Mouse (Mus musculus): Measurements from ENCODE around the gene Gm17677. TPM values are rescaled to one million over a fixed set of nuclear protein-coding genes. Genes with fewer than 3 reads are reported as not detected.

The Gm17677 gene
- polyA plus RNA-seq (2015; fragmentation: Illumina TruSeq; extraction: RNeasy Lipid Tissue Mini Kit (QIAGEN cat#74804); ENCODE audit: low read depth, low replicate concordance), result not detected

DNA sequence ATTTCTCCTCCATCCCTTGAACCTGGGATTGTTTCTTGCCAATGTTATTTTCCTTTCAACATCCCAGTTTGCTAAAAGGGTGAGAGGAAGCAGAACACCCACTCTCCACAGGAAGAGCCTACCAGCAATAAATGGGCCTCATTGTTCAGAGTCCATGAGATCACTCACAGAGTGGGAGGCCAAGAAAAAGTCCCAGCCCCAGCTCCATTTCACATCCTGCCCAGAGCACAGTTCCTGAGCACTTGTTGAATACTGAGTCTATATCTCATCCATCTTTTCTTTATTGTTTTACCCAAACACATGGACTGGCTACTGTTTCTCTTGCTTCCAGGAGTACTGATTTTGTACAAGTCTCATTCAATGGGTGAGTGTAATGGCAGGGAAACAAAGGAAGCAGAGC, at the start of gene Gm17677:
Gene Gm17677, plus strand, starts transcription at position 301 of the 400 bp plus-strand sequence.

GRCm38 (mm10) chr9:35778009-35778408, 37.2 kb downstream of the Gm17677 start, which contains the start of gene Gm17727:
Gene Gm17727, minus strand, starts transcription at chr9:35778109.

DNA sequence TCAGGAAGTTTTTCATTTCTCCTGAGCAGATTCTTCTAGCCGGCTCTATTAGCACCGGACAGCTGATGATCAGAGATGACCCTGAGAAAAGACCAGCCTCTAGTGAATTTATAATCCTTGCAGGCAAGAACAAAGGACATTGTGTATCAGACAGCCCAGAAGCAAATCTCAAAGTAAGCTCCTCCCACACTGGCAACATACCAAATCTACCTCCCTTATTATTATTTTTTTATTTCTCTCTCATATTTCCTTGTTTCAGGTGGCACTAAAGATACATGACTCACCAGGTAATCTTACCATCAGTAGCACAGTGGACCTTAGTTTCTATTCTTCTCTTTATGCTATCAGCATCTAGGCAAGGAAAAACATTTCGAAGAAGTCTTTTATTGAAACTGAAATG, 49.2 kb downstream of the Gm17677 start, which contains the start of the genes Gm27235 and D730048I06Rik:
Gene Gm27235, minus strand, starts transcription at position 101 of the 400 bp plus-strand sequence.
Gene D730048I06Rik, minus strand, starts transcription at position 112 of the 400 bp plus-strand sequence.

Other genes starting within 250 kb of the Gm17677 start
- not detected for gene Gm1113, start 222.8 kb upstream of the Gm17677 start, polyA plus RNA-seq (2015; fragmentation: Illumina TruSeq; extraction: RNeasy Lipid Tissue Mini Kit (QIAGEN cat#74804); ENCODE audit: low read depth, low replicate concordance)
- 20.0 TPM for gene Ddx25, start 182.5 kb upstream of the Gm17677 start, polyA plus RNA-seq (2015; fragmentation: Illumina TruSeq; extraction: RNeasy Lipid Tissue Mini Kit (QIAGEN cat#74804); ENCODE audit: low read depth, low replicate concordance)
- gene Pus3, start 182.5 kb upstream of the Gm17677 start, polyA plus RNA-seq (2015; fragmentation: Illumina TruSeq; extraction: RNeasy Lipid Tissue Mini Kit (QIAGEN cat#74804); ENCODE audit: low read depth, low replicate concordance), result 15.1 TPM
- gene Pate2, start 170.8 kb upstream of the Gm17677 start, polyA plus RNA-seq (2015; fragmentation: Illumina TruSeq; extraction: RNeasy Lipid Tissue Mini Kit (QIAGEN cat#74804); ENCODE audit: low read depth, low replicate concordance), result 0.57 TPM
- gene Hyls1, start 170.7 kb upstream of the Gm17677 start, polyA plus RNA-seq (2015; fragmentation: Illumina TruSeq; extraction: RNeasy Lipid Tissue Mini Kit (QIAGEN cat#74804); ENCODE audit: low read depth, low replicate concordance), result 7.3 TPM
- not detected for gene Pate4, start 129.1 kb upstream of the Gm17677 start, polyA plus RNA-seq (2015; fragmentation: Illumina TruSeq; extraction: RNeasy Lipid Tissue Mini Kit (QIAGEN cat#74804); ENCODE audit: low read depth, low replicate concordance)
- not detected for gene Pate3, start 92.8 kb upstream of the Gm17677 start, polyA plus RNA-seq (2015; fragmentation: Illumina TruSeq; extraction: RNeasy Lipid Tissue Mini Kit (QIAGEN cat#74804); ENCODE audit: low read depth, low replicate concordance)
- not detected for gene Pate1, start 53.7 kb upstream of the Gm17677 start, polyA plus RNA-seq (2015; fragmentation: Illumina TruSeq; extraction: RNeasy Lipid Tissue Mini Kit (QIAGEN cat#74804); ENCODE audit: low read depth, low replicate concordance)
- gene Gm17727, start 37.1 kb downstream of the Gm17677 start, polyA plus RNA-seq (2015; fragmentation: Illumina TruSeq; extraction: RNeasy Lipid Tissue Mini Kit (QIAGEN cat#74804); ENCODE audit: low read depth, low replicate concordance), result not detected
- gene Gm27235, start 49.1 kb downstream of the Gm17677 start, polyA plus RNA-seq (2015; fragmentation: Illumina TruSeq; extraction: RNeasy Lipid Tissue Mini Kit (QIAGEN cat#74804); ENCODE audit: low read depth, low replicate concordance), result not detected
- not detected for gene D730048I06Rik, start 49.1 kb downstream of the Gm17677 start, polyA plus RNA-seq (2015; fragmentation: Illumina TruSeq; extraction: RNeasy Lipid Tissue Mini Kit (QIAGEN cat#74804); ENCODE audit: low read depth, low replicate concordance)
- gene 9230110F15Rik, start 103.1 kb downstream of the Gm17677 start, polyA plus RNA-seq (2015; fragmentation: Illumina TruSeq; extraction: RNeasy Lipid Tissue Mini Kit (QIAGEN cat#74804); ENCODE audit: low read depth, low replicate concordance), result not detected
- not detected for gene 9230113P08Rik, start 167.4 kb downstream of the Gm17677 start, polyA plus RNA-seq (2015; fragmentation: Illumina TruSeq; extraction: RNeasy Lipid Tissue Mini Kit (QIAGEN cat#74804); ENCODE audit: low read depth, low replicate concordance)